Mouse (Mus musculus) cerebellum, adult 2 months (tissue): Measurements from ENCODE around the gene Fgfr2. TPM values are rescaled to one million over a fixed set of nuclear protein-coding genes. Genes with fewer than 3 reads are reported as not detected.

ENCODE experiments used
- DNase-seq, 2 experiments: peaks; one replicate each; pipeline ENCODE4 v3.0.0; 2021
- H3K27ac ChIP-seq: fragments of 200-500 bp; 2 replicates; pipeline ENCODE4 v1.5.1; 2012; ENCODE audit warnings: low read length, control low read depth, inconsistent platforms; ENCODE audit not compliant: insufficient read depth
- H3K27me3 ChIP-seq: fragments of 200-500 bp; 2 replicates; pipeline ENCODE4 v1.6.1; 2012; ENCODE audit warnings: inconsistent platforms, mild to moderate bottlenecking, low read length, moderate library complexity; ENCODE audit not compliant: control insufficient read depth, insufficient read depth
- H3K4me1 ChIP-seq: fragments of 200-500 bp; 2 replicates; pipeline ENCODE4 v1.6.1; 2011; ENCODE audit warnings: low read length; ENCODE audit not compliant: control insufficient read depth, insufficient read depth
- H3K4me3 ChIP-seq: fragments of 200-500 bp; replicated peaks from 2 replicates; pipeline ENCODE3; 2011; ENCODE audit warnings: mild to moderate bottlenecking, low read depth, low read length, control low read depth; ENCODE audit not compliant: insufficient read depth
- CTCF ChIP-seq: fragments of 200-500 bp; IDR thresholded peaks from 2 replicates; pipeline ENCODE4 v1.5.1; 2011; ENCODE audit warnings: low read depth, mild to moderate bottlenecking, control low read depth, low read length, moderate library complexity, borderline replicate concordance; ENCODE audit not compliant: insufficient read depth
- POLR2A ChIP-seq: fragments of 200-500 bp; IDR thresholded peaks from 2 replicates; pipeline ENCODE4 v1.6.1; 2011; ENCODE audit warnings: low read length, control low read depth, borderline replicate concordance; ENCODE audit not compliant: insufficient read depth
- WGBS: fragments of 180-500 bp; shearing (Covaris S2); methylation state at CpG from one replicate; pipeline ENCODE4 v1.1.7; 2018; 5-methylcytosine and 5-hydroxymethylcytosine counted together
- polyA plus RNA-seq: library from polyadenylated mRNA; depleted of rRNA; stranded (reverse); fragments of >200 nt; gene quantifications from 2 replicates; pipeline ENCODE4 v1.2.3, GENCODE M21; 2012

Fgfr2 gene
- polyA plus RNA-seq, 1 experiment = 95.3 TPM

DNA sequence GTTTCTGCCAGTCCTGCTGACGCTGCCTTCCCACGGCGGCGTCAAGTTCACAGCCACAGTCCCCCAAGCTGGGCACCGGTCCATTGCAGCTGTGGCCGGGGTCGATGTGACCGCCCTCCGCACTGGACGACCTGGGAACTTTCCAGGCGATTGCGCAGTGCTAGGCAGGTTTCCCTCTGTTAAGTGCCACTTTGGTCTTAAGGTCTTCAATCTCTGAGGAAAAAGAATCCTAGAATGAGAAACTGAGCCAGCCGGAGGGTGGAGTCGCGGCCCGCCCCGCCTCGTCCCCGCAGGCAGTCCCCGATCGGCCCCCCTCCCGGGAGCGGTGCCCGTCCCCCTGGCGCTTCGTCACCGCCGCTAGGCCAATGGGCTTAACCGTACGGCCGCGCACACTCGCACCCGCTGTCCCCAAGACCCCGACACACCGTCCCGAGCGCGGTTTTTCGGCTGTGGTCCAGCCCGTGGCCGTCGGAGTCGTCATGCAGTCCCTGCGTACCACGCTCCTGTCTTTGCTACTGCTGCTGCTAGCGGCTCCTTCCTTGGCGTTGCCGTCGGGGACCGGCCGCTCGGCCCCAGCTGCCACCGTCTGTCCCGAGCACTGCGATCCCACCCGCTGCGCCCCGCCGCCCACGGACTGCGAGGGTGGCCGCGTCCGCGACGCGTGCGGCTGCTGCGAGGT, 2187.2 kb downstream of the Fgfr2 start, which contains the start of gene Htra1:
TSS of gene Htra1 (plus strand) at position 319 of the 679 bp plus-strand sequence.
- WGBS = under 1% methylated on average over 70 of the region's 70 CpGs
- no peaks in the 10 kb centered on the region; the same call in 1 of the 2 replicates for H3K27me3 ChIP-seq
- no peaks in the 10 kb centered on the region for H3K4me1 ChIP-seq
- peak; percentile 63 to 69 for DNase-seq
- TF ChIP-seq POLR2A (peak; percentile 38; the same call in 1 of the 2 replicates), CTCF (no peak)
- no peak within 1 kb of the TSS; the same call in 1 of the 2 replicates for H3K27ac ChIP-seq
- peak within 1 kb of the TSS; percentile 51 for H3K4me3 ChIP-seq

GRCm38 (mm10) chr7:130935421-130935792, 2187.7 kb downstream of the Fgfr2 start:
- Histone ChIP-seq H3K27ac (no peak overlapping the region), H3K4me1 (no peaks in the 10 kb centered on the region), H3K27me3 (no peaks in the 10 kb centered on the region; the same call in 1 of the 2 replicates), H3K4me3 (no peak overlapping the region)
- WGBS = 6% methylated on average over 16 of the region's 16 CpGs
- DNase-seq = no peak
- no peak for TF ChIP-seq POLR2A
- no peak for TF ChIP-seq CTCF

DNA sequence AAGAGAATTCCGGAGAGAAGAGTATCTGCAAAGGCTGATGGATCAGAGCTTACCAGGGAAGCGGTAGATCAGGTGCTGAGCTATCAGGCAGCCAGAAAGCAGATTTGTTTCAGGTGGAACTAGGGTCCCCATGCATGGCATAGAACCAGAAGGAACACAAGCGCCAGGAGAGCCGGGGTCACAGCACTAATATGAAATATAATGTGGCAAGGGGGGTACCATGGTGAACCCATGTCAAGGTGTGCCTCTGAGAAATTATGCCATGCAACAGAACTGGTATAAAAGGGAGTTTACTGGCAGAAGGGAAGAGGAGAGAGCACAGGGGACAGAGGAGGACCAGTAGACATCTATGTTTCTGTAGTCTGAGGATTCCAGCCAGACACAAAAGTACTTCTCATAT, 2188.5 kb downstream of the Fgfr2 start:
- no peak overlapping the region for H3K27ac ChIP-seq
- no peak for DNase-seq
- H3K4me3 ChIP-seq = no peak overlapping the region
- no peaks in the 10 kb centered on the region; the same call in 1 of the 2 replicates for H3K27me3 ChIP-seq
- no peak for TF ChIP-seq POLR2A
- TF ChIP-seq CTCF = no peak
- WGBS = 92% methylated on average over 4 of the region's 4 CpGs
- H3K4me1 ChIP-seq = no peaks in the 10 kb centered on the region

- Histone ChIP-seq H3K4me1 (no peaks in the 10 kb centered on the region), H3K27me3 (no peaks in the 10 kb centered on the region; the same call in 1 of the 2 replicates), H3K4me3 (no peak overlapping the region), H3K27ac (no peak overlapping the region)
- 95% methylated on average over 9 of the region's 9 CpGs for WGBS
- no peak for TF ChIP-seq POLR2A
- no peak for TF ChIP-seq CTCF
- DNase-seq = no peak
Observed at GRCm38 (mm10) chr7:130932921-130933320, 2190.2 kb downstream of the Fgfr2 start.

- 73% methylated on average over 3 of the region's 3 CpGs for WGBS
- Histone ChIP-seq H3K27me3 (no peaks in the 10 kb centered on the region; the same call in 1 of the 2 replicates), H3K27ac (no peak overlapping the region), H3K4me3 (no peak overlapping the region), H3K4me1 (no peaks in the 10 kb centered on the region)
- TF ChIP-seq CTCF = no peak
- TF ChIP-seq POLR2A = no peak
- DNase-seq = no peak
Observed at GRCm38 (mm10) chr7:130930401-130930800, 2192.7 kb downstream of the Fgfr2 start.

GRCm38 (mm10) chr7:130922981-130923731, 2200.0 kb downstream of the Fgfr2 start:
- no peaks in the 10 kb centered on the region for H3K27me3 ChIP-seq
- H3K27ac ChIP-seq = no peak overlapping the region
- H3K4me1 ChIP-seq = peaks cover 3% of the 10 kb centered on the region; the same call in 1 of the 2 replicates
- H3K4me3 ChIP-seq = no peak overlapping the region
- TF ChIP-seq POLR2A = no peak
- 26% methylated on average over 13 of the region's 13 CpGs for WGBS
- peak; percentile 45 to 68 for DNase-seq

DNA sequence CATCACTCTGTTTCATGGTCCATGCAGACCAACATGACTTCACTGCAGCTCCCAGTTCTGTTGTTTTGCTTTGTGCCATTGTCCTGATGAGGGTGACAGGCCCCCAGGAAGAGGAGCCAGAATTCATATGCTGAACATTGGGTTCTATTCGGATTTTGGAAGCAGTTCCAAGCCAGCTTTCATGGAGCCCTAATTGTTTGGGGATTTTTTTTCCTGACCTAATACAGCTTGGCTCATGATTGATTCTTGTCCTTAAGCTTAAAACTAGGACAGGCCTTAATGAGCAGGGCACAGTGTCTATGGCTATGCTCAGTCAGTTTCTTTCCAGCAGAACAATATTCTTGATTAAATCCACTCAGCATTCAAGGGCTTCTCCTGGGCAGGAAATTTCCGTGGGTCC, 2204.9 kb downstream of the Fgfr2 start:
- WGBS = 42% methylated on average over 2 of the region's 2 CpGs
- DNase-seq = peak in 1 of 2 experiments; percentile 26

DNA sequence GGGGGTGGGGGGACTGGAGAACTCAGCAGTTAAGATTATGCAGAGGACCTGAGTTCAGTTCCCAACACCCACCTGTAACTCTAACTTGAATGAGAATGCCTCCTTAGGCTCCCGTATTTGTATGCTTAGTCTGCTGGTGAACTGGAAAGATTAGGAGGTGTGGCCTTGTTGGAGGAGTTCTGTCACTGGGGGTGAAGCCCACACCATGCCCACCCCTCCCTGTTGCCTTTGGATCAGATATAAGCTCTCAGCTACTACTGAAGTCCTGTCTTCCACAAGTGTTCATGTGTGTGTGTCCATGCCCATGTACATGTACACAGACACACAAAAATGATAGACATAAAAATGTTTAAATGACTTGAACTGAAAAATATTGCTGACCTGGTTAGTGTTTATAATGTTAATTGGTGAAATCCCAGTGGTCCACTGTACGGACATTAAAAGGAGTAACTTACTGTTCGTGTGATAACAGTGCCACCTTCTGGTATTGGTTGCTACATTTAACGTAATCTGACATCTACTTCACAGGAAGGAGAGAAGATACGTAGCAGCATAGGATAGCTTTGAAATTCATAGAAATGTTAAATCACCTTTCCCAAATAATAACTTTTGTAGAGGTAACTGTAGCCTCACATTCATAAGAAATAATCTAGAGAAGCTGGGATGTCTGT, 2208.3 kb downstream of the Fgfr2 start:
- no peak overlapping the region for H3K4me3 ChIP-seq
- no peaks in the 10 kb centered on the region for H3K4me1 ChIP-seq
- TF ChIP-seq POLR2A (no peak), CTCF (peak; percentile 69)
- DNase-seq = peak in 1 of 2 experiments; percentile 53
- no peak overlapping the region for H3K27ac ChIP-seq
- WGBS = 26% methylated on average over 5 of the region's 5 CpGs
- no peaks in the 10 kb centered on the region for H3K27me3 ChIP-seq

More for the DNA sequence above, 2204.9 kb downstream of the Fgfr2 start:
- peak overlapping the region; percentile 38; the same call in 1 of the 2 replicates for H3K27ac ChIP-seq
- no peak overlapping the region for H3K4me3 ChIP-seq
- no peaks in the 10 kb centered on the region for H3K4me1 ChIP-seq
- TF ChIP-seq POLR2A = no peak
- no peaks in the 10 kb centered on the region for H3K27me3 ChIP-seq
